Mouse (Mus musculus): ENCODE results near the gene Gen1. TPM values are rescaled to one million over a fixed set of nuclear protein-coding genes. Genes with fewer than 3 reads are reported as not detected.

Gene Gen1
- total RNA-seq, 2 experiments from 2014 or later: 5.6 to 7.6 TPM

Small RNAs within 50 kb of the gene (microRNA-seq; reads per million reads assigned to microRNA genes)
- not detected for gene Mir7675

Other genes with a start within 250 kb of the Gen1 start
- 1 to 10 TPM; 4.8 to 7.9 TPM for gene Kcns3, start 114.7 kb downstream of the Gen1 start, total RNA-seq (2021)
- not detected for gene Msgn1, start 56.8 kb downstream of the Gen1 start, total RNA-seq (2021)
- gene Smc6, start 85 bp upstream of the Gen1 start, total RNA-seq (2021): 10 to 100 TPM; 50.0 to 58.1 TPM
- gene Vsnl1, start 170.8 kb upstream of the Gen1 start, total RNA-seq (2021): 10 to 100 TPM; 18.2 to 26.9 TPM
- under 1 TPM; 0.12 to 0.58 TPM for gene Rad51ap2, start 190.3 kb upstream of the Gen1 start, total RNA-seq (2021)